Mouse (Mus musculus) heart, postnatal 10 days (tissue): ENCODE measurements around the gene Gm28919. TPM values are rescaled to one million over a fixed set of nuclear protein-coding genes. Genes with fewer than 3 reads are reported as not detected.
"Not testable (repeated sequence)": the region's sequence is repeated elsewhere in the genome, so short reads cannot be mapped to it uniquely, and the experiment has no call there.

Experiments
- DNase-seq, 2 experiments: peaks; one replicate each; pipeline ENCODE4 v3.0.0; 2021
- intact Hi-C: fragments of 180-260 bp; cut with DNase I; formaldehyde crosslinking; loops from one replicate; pipeline ENCODE4 v1.15.1; 2025
- total RNA-seq, 2 experiments: library from RNA; stranded (reverse); gene quantifications; 2 replicates each; pipeline ENCODE4 v1.2.3; 2021

Gene Gm28919
- not detected for total RNA-seq

GRCm38 (mm10) chrY:6583246-6583645 lies at the start of gene Gm28919:
Gene Gm28919 (plus strand): TSS chrY:6583546.
- intact Hi-C loops, DNase-seq: not testable (repeated sequence)

Other genes with a start within 250 kb of the Gm28919 start
- gene Gm21719, start 99.3 kb downstream of the Gm28919 start, total RNA-seq = not detected